Mouse (Mus musculus) cerebellum, adult (tissue): ENCODE data around the gene Gm21304.
"Not testable (repeated sequence)": the region's sequence is repeated elsewhere in the genome, so short reads cannot be mapped to it uniquely, and the experiment has no call there.

Experiments
- ATAC-seq: cut with Nextera tagmentation; 2 replicates; pipeline ENCODE4 v1.9.2; 2017; ENCODE audit warnings: mild to moderate bottlenecking, moderate library complexity, mixed read lengths; ENCODE audit not compliant: insufficient number of reproducible peaks, low FRiP score, low TSS enrichment

Gm21304 gene

GRCm38 (mm10) chr10:104168215-104168614 is at the start of gene Gm21304:
Gene Gm21304 (plus strand): TSS chr10:104168515.
- ATAC-seq: not testable (repeated sequence)

GRCm38 (mm10) chr10:104142687-104143086 is 25.6 kb upstream of the Gm21304 start, which contains the start of gene Gm21293:
Gene Gm21293 (plus strand): TSS chr10:104142987.
- ATAC-seq: not testable (repeated sequence)

- not testable (repeated sequence) for ATAC-seq
These were observed 17.1 kb upstream of the Gm21304 start, which contains the start of gene Gm6763 for GRCm38 (mm10) chr10:104151197-104151596. Gene Gm6763 (plus strand): TSS chr10:104151497.

GRCm38 (mm10) chr10:104159706-104160105 is 8.6 kb upstream of the Gm21304 start, which contains the start of gene Gm8764:
Gene Gm8764 (plus strand): TSS chr10:104160006.
- not testable (repeated sequence) for ATAC-seq

- ATAC-seq: not testable (repeated sequence)
These were observed 8.4 kb downstream of the Gm21304 start, which contains the start of gene Gm21312 for GRCm38 (mm10) chr10:104176724-104177123. Gene Gm21312 (plus strand): TSS chr10:104177024.

GRCm38 (mm10) chr10:104185233-104185632 is 16.9 kb downstream of the Gm21304 start, which contains the start of gene Gm20765:
Gene Gm20765 (plus strand): TSS chr10:104185533.
- ATAC-seq: not testable (repeated sequence)

- ATAC-seq: not testable (repeated sequence)
These were observed 25.4 kb downstream of the Gm21304 start, which contains the start of gene Gm4340 for GRCm38 (mm10) chr10:104193742-104194141. Gene Gm4340 (plus strand): TSS chr10:104194042.

GRCm38 (mm10) chr10:104209655-104210054 is 41.3 kb downstream of the Gm21304 start:
- no peak for ATAC-seq

- ATAC-seq: no peak
These were observed 42.1 kb downstream of the Gm21304 start for GRCm38 (mm10) chr10:104210268-104210990.

GRCm38 (mm10) chr10:104214527-104214926 is 46.2 kb downstream of the Gm21304 start:
- ATAC-seq: no peak
